Mouse (Mus musculus): ENCODE data around the gene Slfn5. TPM values are rescaled to one million over a fixed set of nuclear protein-coding genes. Genes with fewer than 3 reads are reported as not detected.
"Not testable (repeated sequence)": the region's sequence is repeated elsewhere in the genome, so short reads cannot be mapped to it uniquely, and the experiment has no call there.

The Slfn5 gene
- polyA plus RNA-seq, 1 experiment from 2014 or later: 191 TPM

GRCm38 (mm10) chr11:82959613-82960012, 8.5 kb downstream of the Slfn5 start:
- no peak overlapping the region for H3K27ac ChIP-seq
- H3K4me3 ChIP-seq (ENCODE audit: inconsistent target): no peak overlapping the region
- WGBS (ENCODE audit: missing documents): 15% methylated on average over 4 of the region's 4 CpGs
- H3K36me3 ChIP-seq (ENCODE audit: inconsistent target): peaks cover 84% of the 10 kb centered on the region
- H3K79me2 ChIP-seq (ENCODE audit: inconsistent target): peaks cover 70% of the 10 kb centered on the region

GRCm38 (mm10) chr11:82961743-82962142, 10.6 kb downstream of the Slfn5 start:
- H3K36me3 ChIP-seq (ENCODE audit: inconsistent target): peaks cover 67% of the 10 kb centered on the region
- H3K27ac ChIP-seq: no peak overlapping the region
- WGBS (ENCODE audit: missing documents): 33% methylated on average over 2 of the region's 2 CpGs
- no peak overlapping the region for H3K4me3 ChIP-seq (ENCODE audit: inconsistent target)
- H3K79me2 ChIP-seq (ENCODE audit: inconsistent target): peaks cover 48% of the 10 kb centered on the region; the same call in 1 of the 2 replicates

DNA sequence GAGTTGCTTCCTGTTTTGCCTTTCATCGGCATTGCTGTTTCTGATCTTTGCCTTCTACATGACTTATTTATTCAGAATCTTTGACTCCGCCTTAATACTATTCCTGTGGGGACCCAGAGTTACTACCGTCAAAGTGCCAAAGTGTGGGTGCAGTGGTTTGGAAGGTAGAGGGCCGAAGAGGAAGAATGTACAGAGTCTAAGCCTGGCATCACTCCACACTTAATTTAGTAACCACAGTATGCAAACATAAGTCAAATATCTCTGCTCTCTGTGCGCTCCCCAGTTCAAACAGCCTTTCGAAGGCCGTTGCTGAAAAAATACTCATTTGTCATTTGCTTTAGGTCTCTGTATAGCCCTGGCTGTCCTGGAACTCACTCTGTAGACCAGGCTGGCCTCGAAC, 11.1 kb downstream of the Slfn5 start:
- WGBS (ENCODE audit: missing documents): 57% methylated on average over 8 of the region's 8 CpGs
- H3K79me2 ChIP-seq (ENCODE audit: inconsistent target): peaks cover 44% of the 10 kb centered on the region; the same call in 1 of the 2 replicates
- no peak overlapping the region for H3K4me3 ChIP-seq (ENCODE audit: inconsistent target)
- H3K36me3 ChIP-seq (ENCODE audit: inconsistent target): peaks cover 62% of the 10 kb centered on the region
- H3K27ac ChIP-seq: no peak overlapping the region

DNA sequence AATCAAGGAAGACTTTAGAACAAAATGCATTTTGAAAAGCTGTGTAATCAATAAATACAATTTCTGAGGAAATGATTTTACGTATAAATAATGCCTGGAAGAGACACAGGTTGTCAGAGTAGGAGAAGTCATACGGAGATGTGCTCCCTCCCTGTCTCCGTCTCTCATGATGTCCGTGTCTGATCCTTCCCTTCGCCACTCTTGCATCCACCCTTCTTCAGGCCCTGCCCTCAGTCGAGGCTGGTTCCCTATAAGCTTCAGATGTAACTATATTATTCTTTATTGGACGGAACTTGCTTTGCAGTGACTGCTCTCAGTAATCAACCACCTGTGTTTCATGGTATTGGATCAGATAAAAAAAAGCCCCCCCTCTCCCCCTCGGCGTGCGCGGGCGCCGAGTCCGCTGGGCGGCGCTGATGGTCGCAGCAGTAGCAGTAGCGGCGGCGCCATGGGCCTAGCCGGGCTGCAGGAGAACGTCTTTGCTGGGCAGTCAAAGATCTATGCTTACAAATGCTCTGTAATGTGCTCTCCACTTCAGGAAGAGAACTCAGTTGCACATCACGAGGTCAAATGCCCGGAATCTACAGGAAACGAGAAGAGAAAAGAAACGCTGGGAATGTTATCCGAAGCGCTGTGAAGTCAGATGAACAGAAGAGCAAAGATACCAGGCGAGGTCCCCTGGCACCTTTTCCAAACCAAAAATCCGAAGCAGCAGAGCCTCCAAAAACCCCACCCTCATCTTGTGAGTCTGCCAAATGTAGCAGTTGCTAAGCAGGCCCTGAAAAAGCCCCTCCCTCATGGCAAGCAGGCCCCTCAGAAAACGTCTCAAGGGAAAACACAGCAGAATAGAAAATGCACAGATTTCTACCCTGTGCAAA, 19.8 kb downstream of the Slfn5 start:
- Histone ChIP-seq H3K27ac (no peak overlapping the region), H3K36me3 (ENCODE audit: inconsistent target) (no peaks in the 10 kb centered on the region), H3K79me2 (ENCODE audit: inconsistent target) (no peaks in the 10 kb centered on the region), H3K4me3 (ENCODE audit: inconsistent target) (no peak overlapping the region)
- 40% methylated on average over 31 of the region's 31 CpGs for WGBS (ENCODE audit: missing documents)

GRCm38 (mm10) chr11:82971590-82971974, 20.4 kb downstream of the Slfn5 start:
- no peak overlapping the region for H3K27ac ChIP-seq
- H3K79me2 ChIP-seq (ENCODE audit: inconsistent target): no peaks in the 10 kb centered on the region
- H3K4me3 ChIP-seq (ENCODE audit: inconsistent target): no peak overlapping the region
- H3K36me3 ChIP-seq (ENCODE audit: inconsistent target): no peaks in the 10 kb centered on the region
- WGBS (ENCODE audit: missing documents): 94% methylated on average over 11 of the region's 11 CpGs

DNA sequence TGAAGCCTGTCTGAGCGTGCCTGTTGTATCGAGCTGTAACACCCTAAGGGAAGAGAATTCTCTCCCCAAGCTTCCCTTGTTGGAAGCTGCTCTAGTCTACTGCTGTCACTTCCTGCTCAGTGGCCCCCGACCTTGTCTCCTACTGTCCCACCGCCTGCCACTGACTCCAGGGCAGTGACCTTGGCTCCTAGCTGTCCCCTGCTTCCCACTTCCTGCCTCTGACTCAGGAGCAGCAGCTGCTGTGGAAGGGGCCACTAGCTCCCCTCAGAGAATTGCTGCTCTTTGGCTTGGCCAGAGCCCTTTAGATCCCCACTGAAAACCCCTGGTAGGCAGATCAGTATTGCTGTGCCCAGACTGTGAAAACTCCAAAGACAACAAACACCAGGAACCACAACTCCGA, 22.8 kb downstream of the Slfn5 start:
- no peaks in the 10 kb centered on the region for H3K36me3 ChIP-seq (ENCODE audit: inconsistent target)
- no peaks in the 10 kb centered on the region for H3K79me2 ChIP-seq (ENCODE audit: inconsistent target)
- WGBS (ENCODE audit: missing documents): 56% methylated on average over 4 of the region's 5 CpGs
- H3K27ac ChIP-seq: no peak overlapping the region
- H3K4me3 ChIP-seq (ENCODE audit: inconsistent target): no peak overlapping the region

GRCm38 (mm10) chr11:82982409-82982808, 31.3 kb downstream of the Slfn5 start:
- peaks cover 25% of the 10 kb centered on the region for H3K79me2 ChIP-seq (ENCODE audit: inconsistent target)
- not testable (repeated sequence) for H3K4me3 ChIP-seq (ENCODE audit: inconsistent target); H3K27ac ChIP-seq
- WGBS (ENCODE audit: missing documents): 80% methylated on average over 2 of the region's 2 CpGs
- H3K36me3 ChIP-seq (ENCODE audit: inconsistent target): peaks cover 51% of the 10 kb centered on the region

- no peak overlapping the region for H3K4me3 ChIP-seq (ENCODE audit: inconsistent target)
- peaks cover 58% of the 10 kb centered on the region for H3K36me3 ChIP-seq (ENCODE audit: inconsistent target)
- 90% methylated on average over 13 of the region's 17 CpGs for WGBS (ENCODE audit: missing documents)
- H3K27ac ChIP-seq: no peak overlapping the region
- peaks cover 32% of the 10 kb centered on the region for H3K79me2 ChIP-seq (ENCODE audit: inconsistent target)
Observed at GRCm38 (mm10) chr11:82983193-82983592, 32.0 kb downstream of the Slfn5 start.

- peaks cover 63% of the 10 kb centered on the region for H3K79me2 ChIP-seq (ENCODE audit: inconsistent target)
- H3K27ac ChIP-seq: no peak overlapping the region
- peaks cover 32% of the 10 kb centered on the region for H3K36me3 ChIP-seq (ENCODE audit: inconsistent target)
- WGBS (ENCODE audit: missing documents): 89% methylated on average over 6 of the region's 6 CpGs
- H3K4me3 ChIP-seq (ENCODE audit: inconsistent target): no peak overlapping the region
Observed at GRCm38 (mm10) chr11:82987621-82988020, 36.5 kb downstream of the Slfn5 start.

- Histone ChIP-seq H3K4me3 (ENCODE audit: inconsistent target) (peak overlapping the region; percentile 58), H3K36me3 (ENCODE audit: inconsistent target) (peaks cover 23% of the 10 kb centered on the region), H3K79me2 (ENCODE audit: inconsistent target) (peaks cover 63% of the 10 kb centered on the region), H3K27ac (no peak overlapping the region)
- WGBS (ENCODE audit: missing documents): 82% methylated on average over 12 of the region's 12 CpGs
Observed at GRCm38 (mm10) chr11:82989357-82989756, 38.2 kb downstream of the Slfn5 start.

GRCm38 (mm10) chr11:82990612-82991385, 39.6 kb downstream of the Slfn5 start:
- Histone ChIP-seq H3K27ac (peak overlapping the region; percentile 86), H3K4me3 (ENCODE audit: inconsistent target) (peak overlapping the region; percentile 58), H3K79me2 (ENCODE audit: inconsistent target) (peaks cover 55% of the 10 kb centered on the region)
- WGBS (ENCODE audit: missing documents): 16% methylated on average over 19 of the region's 19 CpGs
- not testable (repeated sequence) for H3K36me3 ChIP-seq (ENCODE audit: inconsistent target)

GRCm38 (mm10) chr11:82991469-82992166, 40.5 kb downstream of the Slfn5 start, which contains the start of gene Slfn9:
Gene Slfn9, minus strand, starts transcription at chr11:82991830.
- peaks cover 9% of the 10 kb centered on the region; the same call in 1 of the 2 replicates for H3K36me3 ChIP-seq (ENCODE audit: inconsistent target)
- peak within 1 kb of the TSS; percentile 58 for H3K4me3 ChIP-seq (ENCODE audit: inconsistent target)
- 6% methylated on average over 14 of the region's 14 CpGs for WGBS (ENCODE audit: missing documents)
- H3K27ac ChIP-seq: peak within 1 kb of the TSS; percentile 86
- H3K79me2 ChIP-seq (ENCODE audit: inconsistent target): peaks cover 46% of the 10 kb centered on the region

DNA sequence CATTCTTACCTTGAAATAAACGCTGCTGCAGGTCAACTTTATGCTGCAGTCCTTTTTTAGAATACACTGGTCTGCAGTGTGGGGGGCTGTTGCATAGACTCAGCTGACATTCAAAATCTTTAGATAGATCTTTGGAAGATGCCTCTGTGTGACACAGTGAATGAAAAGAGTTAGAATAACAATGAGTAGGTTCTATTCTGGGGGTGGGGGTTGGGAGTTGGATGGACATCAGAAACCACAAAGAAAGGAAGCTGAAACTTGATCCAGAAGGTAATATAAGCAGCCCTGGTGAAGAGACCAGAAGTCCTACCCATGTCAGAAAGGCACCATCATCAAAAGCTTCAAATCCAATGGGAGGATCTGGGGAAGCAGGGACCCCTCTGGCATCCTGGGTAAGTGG, 62.2 kb downstream of the Slfn5 start:
- no peak overlapping the region for H3K4me3 ChIP-seq (ENCODE audit: inconsistent target)
- H3K79me2 ChIP-seq (ENCODE audit: inconsistent target): peaks cover 100% of the 10 kb centered on the region
- peaks cover 95% of the 10 kb centered on the region for H3K36me3 ChIP-seq (ENCODE audit: inconsistent target)
- H3K27ac ChIP-seq: no peak overlapping the region
- WGBS (ENCODE audit: missing documents): 86% methylated on average over 1 of the region's 1 CpGs

Data from macrophage (primary cell).